Mouse (Mus musculus) ovary, postnatal 10 days (tissue): ENCODE measurements around the gene Ttc38.
"Not testable (repeated sequence)": the region's sequence is repeated elsewhere in the genome, so short reads cannot be mapped to it uniquely, and the experiment has no call there.

Experiments used
- DNase-seq: peaks from one replicate; pipeline ENCODE4 v3.0.0; 2022; ENCODE audit warnings: low spot score

Gene Ttc38

GRCm38 (mm10) chr15:85826676-85827075 lies 5.4 kb upstream of the Ttc38 start:
- no peak for DNase-seq

- no peak for DNase-seq
These were observed 4.0 kb upstream of the Ttc38 start for GRCm38 (mm10) chr15:85828071-85828470.

- no peak for DNase-seq
These were observed 2.6 kb upstream of the Ttc38 start for GRCm38 (mm10) chr15:85829470-85829869.

GRCm38 (mm10) chr15:85832599-85832998 lies 493 bp downstream of the Ttc38 start:
- DNase-seq: no peak

GRCm38 (mm10) chr15:85835335-85835734 lies 3.2 kb downstream of the Ttc38 start:
- no peak for DNase-seq

GRCm38 (mm10) chr15:85836887-85837286 lies 4.8 kb downstream of the Ttc38 start:
- no peak for DNase-seq

- DNase-seq: no peak
These were observed 8.9 kb downstream of the Ttc38 start for GRCm38 (mm10) chr15:85840983-85841382.

GRCm38 (mm10) chr15:85841796-85842360 lies 9.8 kb downstream of the Ttc38 start:
- DNase-seq: no peak

GRCm38 (mm10) chr15:85845071-85845470 lies 13.0 kb downstream of the Ttc38 start:
- DNase-seq: no peak

GRCm38 (mm10) chr15:85851656-85852392 lies 19.7 kb downstream of the Ttc38 start:
- DNase-seq: no peak

- no peak for DNase-seq
These were observed 26.9 kb downstream of the Ttc38 start for GRCm38 (mm10) chr15:85858980-85859489.

- DNase-seq: peak; percentile 78
These were observed 27.5 kb downstream of the Ttc38 start, which contains the start of gene Gtse1 for GRCm38 (mm10) chr15:85859490-85860031. TSS of gene Gtse1 (plus strand) at chr15:85859745.

- DNase-seq: not testable (repeated sequence)
These were observed 33.8 kb downstream of the Ttc38 start for GRCm38 (mm10) chr15:85865913-85866312.

GRCm38 (mm10) chr15:85867696-85868095 lies 35.6 kb downstream of the Ttc38 start:
- DNase-seq: peak; percentile 36

- DNase-seq: no peak
These were observed 45.2 kb downstream of the Ttc38 start for GRCm38 (mm10) chr15:85877336-85877735.

- DNase-seq: peak; percentile 69
These were observed 46.9 kb downstream of the Ttc38 start, which contains the start of gene Trmu for GRCm38 (mm10) chr15:85878848-85879497. TSS of gene Trmu (plus strand) at chr15:85879312.

GRCm38 (mm10) chr15:85879498-85879895 lies 47.4 kb downstream of the Ttc38 start:
- no peak for DNase-seq

GRCm38 (mm10) chr15:85885606-85886005 lies 53.5 kb downstream of the Ttc38 start:
- no peak for DNase-seq

- no peak for DNase-seq
These were observed 57.1 kb downstream of the Ttc38 start for GRCm38 (mm10) chr15:85889235-85889634.

GRCm38 (mm10) chr15:85891971-85892370 lies 59.9 kb downstream of the Ttc38 start:
- DNase-seq: no peak

- no peak for DNase-seq
These were observed 60.5 kb downstream of the Ttc38 start for GRCm38 (mm10) chr15:85892498-85893118.

- no peak for DNase-seq
These were observed 61.8 kb downstream of the Ttc38 start for GRCm38 (mm10) chr15:85893871-85894270.
